Mouse (Mus musculus): ENCODE measurements at regions not wholly inside any gene's neighbourhood (a gene's known extent, or its start where the extent isn't known, plus 50 kb on each side); places are given as distances from the start of the nearest gene placed in this dataset.
"Not testable (repeated sequence)": the region's sequence is repeated elsewhere in the genome, so short reads cannot be mapped to it uniquely, and the experiment has no call there.

GRCm38 (mm10) chr3:31708367-31708766 is 193.9 kb upstream of the Kcnmb2 start:
- not testable (repeated sequence) for H3K4me2 ChIP-seq; H3K9ac ChIP-seq; H3K27me3 ChIP-seq (replicated peaks); H3K9me3 ChIP-seq; H3K4me3 ChIP-seq; H3K4me1 ChIP-seq; H3K27ac ChIP-seq; H3K36me3 ChIP-seq (replicated peaks)
- peak; percentile 60; the same call in 1 of the 2 replicates for ATAC-seq (replicated peaks)

- WGBS = 65% methylated on average over 1 of the region's 1 CpGs
- H3K4me1 ChIP-seq = no peaks in the 10 kb centered on the region
Measured at GRCm38 (mm10) chr3:31741289-31741688, 161.0 kb upstream of the Kcnmb2 start.

GRCm38 (mm10) chr3:31755881-31756280 is 146.4 kb upstream of the Kcnmb2 start:
- H3K9me3 ChIP-seq = no peaks in the 10 kb centered on the region
- H3K4me2 ChIP-seq = no peak overlapping the region
- H3K9ac ChIP-seq = no peak overlapping the region
- no peak overlapping the region for H3K4me3 ChIP-seq
- no peaks in the 10 kb centered on the region for H3K36me3 ChIP-seq (replicated peaks)
- H3K4me1 ChIP-seq = no peaks in the 10 kb centered on the region
- ATAC-seq (replicated peaks) = no peak
- H3K27me3 ChIP-seq (replicated peaks) = no peaks in the 10 kb centered on the region
- WGBS = 86% methylated on average over 4 of the region's 4 CpGs
- H3K27ac ChIP-seq = no peak overlapping the region

More at GRCm38 (mm10) chr3:31741289-31741688, 161.0 kb upstream of the Kcnmb2 start:
- no peak for ATAC-seq (replicated peaks)
- no peaks in the 10 kb centered on the region for H3K27me3 ChIP-seq (replicated peaks)
- no peaks in the 10 kb centered on the region for H3K9me3 ChIP-seq
- no peak overlapping the region for H3K9ac ChIP-seq
- no peaks in the 10 kb centered on the region for H3K36me3 ChIP-seq (replicated peaks)
- H3K4me2 ChIP-seq = no peak overlapping the region
- H3K4me3 ChIP-seq = no peak overlapping the region
- no peak overlapping the region for H3K27ac ChIP-seq

GRCm38 (mm10) chr3:31769193-31769592 is 133.1 kb upstream of the Kcnmb2 start:
- no peak overlapping the region for H3K27ac ChIP-seq
- WGBS = 86% methylated on average over 1 of the region's 1 CpGs
- H3K9me3 ChIP-seq = no peaks in the 10 kb centered on the region
- no peaks in the 10 kb centered on the region for H3K36me3 ChIP-seq (replicated peaks)
- peak; percentile 82; the same call in 1 of the 2 replicates for ATAC-seq (replicated peaks)
- no peak overlapping the region for H3K9ac ChIP-seq
- H3K4me1 ChIP-seq = no peaks in the 10 kb centered on the region
- H3K27me3 ChIP-seq (replicated peaks) = no peaks in the 10 kb centered on the region
- no peak overlapping the region for H3K4me2 ChIP-seq
- H3K4me3 ChIP-seq = no peak overlapping the region

- Histone ChIP-seq H3K4me2 (no peak overlapping the region), H3K4me1 (peaks cover 3% of the 10 kb centered on the region; the same call in 1 of the 2 replicates), H3K36me3 (replicated peaks) (no peaks in the 10 kb centered on the region), H3K9me3 (no peaks in the 10 kb centered on the region), H3K4me3 (no peak overlapping the region), H3K27me3 (replicated peaks) (no peaks in the 10 kb centered on the region), H3K27ac (no peak overlapping the region), H3K9ac (no peak overlapping the region)
- peak; percentile 90 for ATAC-seq (replicated peaks)
- WGBS = 25% methylated on average over 4 of the region's 4 CpGs
Measured at GRCm38 (mm10) chr3:31790342-31790970, 111.9 kb upstream of the Kcnmb2 start.

GRCm38 (mm10) chr3:31793466-31794040 is 108.8 kb upstream of the Kcnmb2 start:
- no peak overlapping the region for H3K4me3 ChIP-seq
- no peaks in the 10 kb centered on the region for H3K36me3 ChIP-seq (replicated peaks)
- ATAC-seq (replicated peaks) = no peak
- no peak overlapping the region for H3K4me2 ChIP-seq
- H3K27me3 ChIP-seq (replicated peaks) = no peaks in the 10 kb centered on the region
- H3K4me1 ChIP-seq = peaks cover 3% of the 10 kb centered on the region; the same call in 1 of the 2 replicates
- H3K27ac ChIP-seq = no peak overlapping the region
- H3K9me3 ChIP-seq = no peaks in the 10 kb centered on the region
- whole genome bisulfite sequencing = 77% methylated on average over 8 of the region's 8 CpGs
- H3K9ac ChIP-seq = no peak overlapping the region

- H3K4me1 ChIP-seq = no peaks in the 10 kb centered on the region
- no peak overlapping the region for H3K9ac ChIP-seq
- no peak for ATAC-seq (replicated peaks)
- H3K9me3 ChIP-seq = no peaks in the 10 kb centered on the region
- H3K27me3 ChIP-seq (replicated peaks) = no peaks in the 10 kb centered on the region
- no peak overlapping the region for H3K4me3 ChIP-seq
- no peaks in the 10 kb centered on the region for H3K36me3 ChIP-seq (replicated peaks)
- WGBS = 82% methylated on average over 2 of the region's 2 CpGs
- no peak overlapping the region for H3K4me2 ChIP-seq
- H3K27ac ChIP-seq = no peak overlapping the region
Measured at GRCm38 (mm10) chr3:31796621-31797020, 105.7 kb upstream of the Kcnmb2 start.

- no peak overlapping the region for H3K4me3 ChIP-seq
Measured at GRCm38 (mm10) chr3:31799192-31799591, 103.1 kb upstream of the Kcnmb2 start.

GRCm38 (mm10) chr3:31804038-31804437 is 98.3 kb upstream of the Kcnmb2 start:
- no peak overlapping the region for H3K27ac ChIP-seq
- H3K9ac ChIP-seq = no peak overlapping the region
- no peaks in the 10 kb centered on the region for H3K4me1 ChIP-seq
- ATAC-seq (replicated peaks) = no peak
- WGBS = 60% methylated on average over 5 of the region's 5 CpGs
- H3K9me3 ChIP-seq = no peaks in the 10 kb centered on the region
- no peaks in the 10 kb centered on the region for H3K27me3 ChIP-seq (replicated peaks)
- no peak overlapping the region for H3K4me2 ChIP-seq
- H3K36me3 ChIP-seq (replicated peaks) = no peaks in the 10 kb centered on the region
- H3K4me3 ChIP-seq = no peak overlapping the region

More at GRCm38 (mm10) chr3:31799192-31799591, 103.1 kb upstream of the Kcnmb2 start:
- Histone ChIP-seq H3K36me3 (replicated peaks) (no peaks in the 10 kb centered on the region), H3K9ac (no peak overlapping the region), H3K4me2 (no peak overlapping the region), H3K9me3 (no peaks in the 10 kb centered on the region), H3K27ac (no peak overlapping the region), H3K4me1 (no peaks in the 10 kb centered on the region), H3K27me3 (replicated peaks) (no peaks in the 10 kb centered on the region)
- peak; percentile 63 for ATAC-seq (replicated peaks)
- WGBS = 81% methylated on average over 4 of the region's 4 CpGs

GRCm38 (mm10) chr3:31807741-31808140 is 94.6 kb upstream of the Kcnmb2 start:
- H3K9me3 ChIP-seq = no peaks in the 10 kb centered on the region
- H3K4me3 ChIP-seq = no peak overlapping the region
- no peak overlapping the region for H3K27ac ChIP-seq
- no peak overlapping the region for H3K4me2 ChIP-seq
- H3K9ac ChIP-seq = no peak overlapping the region
- H3K4me1 ChIP-seq = no peaks in the 10 kb centered on the region
- no peak for ATAC-seq (replicated peaks)
- WGBS = 66% methylated on average over 2 of the region's 2 CpGs
- no peaks in the 10 kb centered on the region for H3K27me3 ChIP-seq (replicated peaks)
- no peaks in the 10 kb centered on the region for H3K36me3 ChIP-seq (replicated peaks)

- not testable (repeated sequence) for H3K4me1 ChIP-seq; H3K27ac ChIP-seq; H3K4me3 ChIP-seq; H3K9ac ChIP-seq; H3K36me3 ChIP-seq (replicated peaks); H3K27me3 ChIP-seq (replicated peaks); H3K9me3 ChIP-seq; ATAC-seq (replicated peaks); H3K4me2 ChIP-seq
- WGBS = 94% methylated on average over 13 of the region's 13 CpGs
Measured at GRCm38 (mm10) chr3:31809131-31809530, 93.2 kb upstream of the Kcnmb2 start.

GRCm38 (mm10) chr3:31811232-31811631 is 91.1 kb upstream of the Kcnmb2 start:
- no peaks in the 10 kb centered on the region for H3K36me3 ChIP-seq (replicated peaks)
- H3K27me3 ChIP-seq (replicated peaks) = no peaks in the 10 kb centered on the region
- no peak overlapping the region for H3K4me2 ChIP-seq
- H3K27ac ChIP-seq = no peak overlapping the region
- H3K4me3 ChIP-seq = no peak overlapping the region
- ATAC-seq (replicated peaks) = no peak
- WGBS = 76% methylated on average over 4 of the region's 4 CpGs
- no peak overlapping the region for H3K9ac ChIP-seq
- no peaks in the 10 kb centered on the region for H3K4me1 ChIP-seq
- no peaks in the 10 kb centered on the region for H3K9me3 ChIP-seq

GRCm38 (mm10) chr3:31831913-31832312 is 70.4 kb upstream of the Kcnmb2 start:
- Histone ChIP-seq H3K9me3 (no peaks in the 10 kb centered on the region), H3K27me3 (replicated peaks) (no peaks in the 10 kb centered on the region), H3K4me3 (no peak overlapping the region), H3K36me3 (replicated peaks) (no peaks in the 10 kb centered on the region), H3K27ac (no peak overlapping the region), H3K4me1 (no peaks in the 10 kb centered on the region), H3K4me2 (no peak overlapping the region), H3K9ac (no peak overlapping the region)
- no peak for ATAC-seq (replicated peaks)
- WGBS = 57% methylated on average over 1 of the region's 1 CpGs
